Mouse (Mus musculus) frontal cortex, postnatal 10 days (tissue): ENCODE results near the gene Cpa2.

ENCODE experiments used
- DNase-seq, 2 experiments: peaks; one replicate each; pipeline ENCODE4 v3.0.0; 2022; ENCODE audit warnings: low spot score in 2 of 2, mixed read lengths in 1 of 2

Cpa2 gene

DNA sequence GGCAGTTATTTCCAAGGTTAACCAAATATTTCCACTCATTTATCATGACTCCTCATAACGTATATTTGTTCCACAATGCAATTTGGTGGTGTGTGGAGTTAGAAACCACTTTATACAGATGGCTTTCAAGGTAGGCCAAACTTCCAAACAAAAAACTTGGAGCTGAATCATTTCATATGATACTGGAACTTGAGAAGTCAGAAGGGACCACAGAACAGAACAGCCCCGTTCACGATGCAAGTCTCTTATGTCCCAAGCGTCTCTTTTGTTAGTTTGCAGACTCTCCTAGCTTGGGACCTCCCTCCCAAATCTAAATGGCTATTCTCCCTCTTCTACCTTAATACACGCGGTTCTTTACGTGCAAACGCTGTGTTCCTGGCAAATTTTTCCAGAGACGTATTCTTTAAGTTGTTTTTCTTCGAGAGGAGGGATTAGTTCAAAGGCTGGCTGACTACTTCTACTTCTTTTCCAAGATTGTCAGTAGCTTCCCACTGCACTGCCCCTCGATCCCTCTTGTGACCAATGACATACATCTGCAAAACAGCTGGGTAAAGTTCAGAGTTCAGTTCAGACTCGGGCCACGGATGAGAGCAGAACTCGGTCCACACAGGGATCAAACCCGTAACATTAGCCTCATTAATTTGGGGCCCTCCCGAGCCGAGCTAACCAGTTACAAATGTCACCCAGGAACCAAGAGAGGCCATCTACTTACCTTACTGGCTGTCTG lies 35.3 kb downstream of the Cpa2 start:
- DNase-seq = no peak

DNA sequence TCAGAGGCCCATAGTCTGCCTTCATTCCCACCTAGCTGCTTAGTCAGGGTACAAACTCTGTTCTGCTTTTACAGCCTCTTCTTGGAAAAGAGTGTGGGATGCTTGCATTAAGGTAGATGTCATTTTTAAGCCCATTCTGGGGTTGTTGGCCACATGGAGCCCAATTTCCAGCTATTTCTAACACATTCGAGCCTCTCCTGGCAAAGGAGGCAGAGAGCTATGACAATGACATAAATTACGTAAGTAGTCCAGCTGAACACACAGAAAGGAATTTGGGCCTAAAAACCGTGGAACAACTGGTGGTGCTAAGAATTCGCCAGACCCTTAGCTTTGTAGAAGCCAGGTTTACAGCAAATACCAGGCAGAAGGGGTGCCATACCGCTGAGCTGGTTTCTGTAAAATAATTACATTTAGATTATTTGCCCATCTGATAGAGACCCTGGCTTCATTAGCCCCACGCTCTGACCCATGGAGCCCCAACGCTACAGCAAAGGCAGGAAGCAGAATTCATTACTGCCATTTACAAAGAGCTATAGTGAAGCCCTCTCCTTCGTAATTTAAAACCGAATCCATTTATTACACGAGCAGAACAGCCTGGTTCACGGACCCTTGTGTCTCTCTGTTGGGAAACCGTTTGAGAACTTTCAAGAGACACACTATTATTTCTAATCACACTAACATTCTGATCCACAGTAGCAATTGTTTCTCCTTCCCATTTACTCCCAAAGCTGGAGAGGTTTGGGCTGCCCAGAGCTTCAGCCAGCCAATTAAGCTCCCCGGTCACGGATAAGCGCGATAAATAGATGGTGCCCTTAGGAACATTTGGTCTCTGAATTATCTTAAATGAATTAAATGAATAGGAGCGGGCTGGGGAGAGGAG lies 38.8 kb downstream of the Cpa2 start:
- DNase-seq = no peak

DNA sequence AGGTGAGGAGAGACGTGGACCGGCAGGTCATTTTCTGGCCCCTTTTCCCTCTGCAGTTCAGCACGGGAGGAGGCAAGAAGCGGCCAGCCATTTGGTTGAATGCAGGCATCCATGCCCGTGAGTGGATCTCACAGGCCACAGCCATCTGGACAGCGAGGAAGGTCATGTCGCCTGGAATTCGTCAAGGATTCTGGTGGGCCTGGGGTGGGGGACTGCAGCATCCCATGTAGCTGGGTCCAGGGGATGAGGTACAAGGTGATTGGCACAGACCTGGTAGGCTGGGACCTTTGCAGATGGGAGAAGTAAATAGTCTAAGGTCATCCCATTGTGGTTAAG lies 39.4 kb downstream of the Cpa2 start:
- DNase-seq = no peak

DNA sequence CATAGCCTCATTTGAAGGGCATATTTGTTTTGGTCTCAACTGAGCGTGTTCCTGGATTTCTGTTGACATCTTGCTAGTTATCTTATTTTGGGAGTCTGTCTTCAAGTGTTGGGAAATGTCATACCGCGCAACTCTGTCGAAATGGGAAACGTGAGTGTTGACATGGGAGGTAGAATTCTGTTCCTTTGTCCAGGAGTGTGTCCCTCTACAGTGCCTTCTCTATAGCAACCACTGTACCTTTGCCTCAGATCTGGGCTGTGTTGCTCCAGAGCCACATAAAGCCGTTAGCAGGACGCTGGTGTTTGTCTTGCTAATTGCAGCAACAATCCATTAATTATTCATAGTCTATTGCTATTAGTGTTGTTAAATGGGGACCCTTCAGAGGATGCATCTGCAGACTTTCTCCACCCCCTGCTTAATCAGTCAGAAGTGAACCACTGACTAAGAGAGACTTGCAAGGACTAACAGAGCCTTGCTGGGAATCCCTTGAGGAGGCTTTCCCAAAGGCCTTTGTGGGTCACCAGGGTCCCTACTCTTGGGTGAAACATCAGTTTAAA lies 45.6 kb downstream of the Cpa2 start:
- no peak for DNase-seq

DNA sequence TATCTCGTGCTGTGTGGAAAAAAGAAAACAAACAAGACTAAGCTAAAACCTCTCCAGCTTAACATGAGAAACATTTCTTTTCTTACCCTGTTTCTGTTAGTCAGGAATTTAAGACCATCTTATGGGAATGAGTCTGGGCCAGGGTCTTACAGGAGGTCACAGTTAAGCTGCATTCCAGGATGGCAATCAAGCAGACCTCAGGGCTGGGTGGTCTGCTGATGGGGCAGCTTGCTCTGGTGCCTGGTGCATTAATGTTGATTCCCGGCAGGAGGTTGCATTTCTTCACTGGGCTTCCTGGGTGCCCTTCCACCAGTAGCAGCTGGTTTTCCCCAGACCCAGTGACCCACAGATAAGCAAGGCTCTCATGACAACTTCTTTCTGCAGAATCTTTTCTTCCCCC lies 48.4 kb downstream of the Cpa2 start:
- no peak for DNase-seq

DNA sequence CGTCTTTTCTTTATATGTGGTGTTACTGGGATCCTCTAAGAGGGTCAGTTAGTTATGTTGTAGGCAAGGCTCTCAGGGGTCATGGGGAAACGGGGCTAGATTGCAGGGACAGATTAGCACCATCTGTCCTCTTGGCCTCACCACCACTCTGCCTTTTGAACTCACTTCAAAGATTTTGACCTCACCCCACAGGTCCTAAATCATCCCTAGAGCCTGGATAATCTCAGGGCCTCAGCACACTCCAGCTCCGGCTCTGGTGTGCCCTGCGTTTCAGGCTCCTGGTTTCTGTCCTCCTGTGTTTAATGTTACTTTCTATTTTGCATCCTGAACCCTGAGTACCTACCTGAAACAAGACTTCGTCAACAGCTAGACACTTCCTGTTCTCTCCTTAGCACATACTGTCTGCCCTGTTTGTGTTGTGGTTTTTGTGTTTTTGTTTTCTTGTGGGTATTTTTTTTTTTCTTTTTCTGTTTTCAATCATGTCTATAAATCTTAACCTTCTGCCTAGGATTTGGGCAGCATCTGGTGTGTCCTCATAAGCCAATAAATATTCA lies 50.5 kb downstream of the Cpa2 start:
- DNase-seq = no peak

DNA sequence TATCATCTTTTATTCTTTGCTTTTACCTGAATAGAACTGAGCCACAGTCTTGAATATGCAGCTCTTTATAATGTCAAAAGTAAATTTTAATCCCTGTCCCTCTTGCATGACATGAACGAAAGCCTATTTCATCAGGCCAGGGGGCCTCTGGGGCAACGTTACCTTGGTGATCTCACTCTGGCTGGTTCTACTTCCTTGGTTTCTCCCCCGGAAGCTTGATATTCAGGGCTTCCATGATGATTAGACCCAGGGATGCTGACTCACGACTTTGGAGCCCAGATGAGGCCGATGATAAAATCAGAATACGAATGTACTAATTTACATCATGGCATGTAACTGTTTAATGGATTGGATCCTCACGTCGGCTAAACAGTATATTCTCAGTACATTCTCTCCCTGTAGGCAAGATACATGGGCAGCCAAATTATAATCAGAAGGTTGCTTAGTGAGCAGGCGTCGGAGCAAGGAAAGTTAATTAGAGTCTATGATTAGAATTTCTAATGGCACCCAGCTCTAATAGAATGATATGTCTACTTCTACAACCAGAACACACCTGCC lies 51.1 kb downstream of the Cpa2 start:
- no peak for DNase-seq

DNA sequence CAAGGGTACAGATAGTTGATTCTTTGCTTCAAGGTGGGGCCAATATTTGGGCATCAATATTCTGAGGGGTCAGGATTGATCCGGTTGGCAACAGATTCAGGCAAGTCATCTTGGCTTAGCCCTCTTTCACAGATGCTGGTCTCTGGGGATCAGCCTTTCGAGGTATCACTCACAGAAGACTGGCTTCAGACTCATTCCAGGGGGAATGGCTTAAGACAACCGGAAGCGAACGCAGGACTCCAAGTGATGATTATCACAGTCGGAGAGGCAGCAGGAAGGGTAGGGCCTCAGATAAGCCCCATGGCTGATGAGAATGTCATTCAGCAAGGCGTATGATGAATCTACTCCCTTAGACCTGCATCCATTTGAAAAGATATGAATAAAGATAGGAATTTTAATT lies 53.0 kb downstream of the Cpa2 start:
- DNase-seq = no peak

DNA sequence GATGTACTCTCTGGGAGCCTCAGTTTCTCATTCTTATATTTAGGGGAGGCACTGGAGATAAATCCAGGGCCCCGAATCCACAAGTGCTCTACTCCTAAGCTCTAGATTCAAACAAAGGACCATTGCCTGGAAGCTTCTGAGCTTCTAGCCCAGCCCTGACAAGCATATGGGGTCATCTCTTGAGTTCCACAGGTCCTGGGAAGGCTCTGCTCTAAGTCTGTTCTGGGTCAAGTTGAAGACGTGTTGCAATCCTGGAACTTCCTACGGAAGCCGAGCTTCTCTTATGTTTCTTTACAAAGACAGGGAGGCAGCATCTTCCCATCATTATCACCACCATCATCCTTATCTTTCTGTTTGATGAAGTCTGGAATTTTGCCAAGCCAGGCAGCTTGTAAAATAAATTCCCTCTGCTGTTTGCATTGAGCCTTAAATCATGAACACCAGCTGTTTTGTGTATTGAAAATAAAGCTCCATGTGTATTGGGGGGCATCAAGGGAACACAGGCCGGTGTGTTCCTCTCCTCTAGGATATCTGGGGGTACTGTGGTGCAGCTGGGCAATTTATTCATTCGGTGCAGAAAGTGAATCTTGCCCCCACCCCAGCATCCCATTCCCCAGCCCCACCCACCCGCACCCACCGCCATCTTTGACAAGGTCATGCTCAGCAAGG lies 55.0 kb downstream of the Cpa2 start:
- no peak for DNase-seq

DNA sequence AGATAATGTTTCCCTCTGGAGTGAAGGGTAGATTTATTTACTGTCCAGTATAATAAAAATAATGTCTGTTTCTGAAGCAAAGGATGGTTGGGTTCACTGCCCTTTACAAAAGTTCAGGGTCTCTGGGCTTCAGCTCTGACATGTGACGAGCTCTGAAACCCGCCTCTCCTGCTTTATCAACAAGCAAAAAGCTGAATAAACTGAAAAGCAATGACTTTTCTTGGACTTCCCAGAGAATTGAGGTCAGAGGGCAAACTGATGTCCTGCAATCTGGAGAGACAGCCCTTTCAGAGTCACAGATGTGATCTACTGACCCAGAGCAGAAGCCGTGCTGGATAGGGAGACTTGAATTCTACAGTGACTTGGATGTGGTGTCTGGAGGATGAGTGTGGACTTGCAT lies 58.7 kb downstream of the Cpa2 start:
- DNase-seq = no peak

DNA sequence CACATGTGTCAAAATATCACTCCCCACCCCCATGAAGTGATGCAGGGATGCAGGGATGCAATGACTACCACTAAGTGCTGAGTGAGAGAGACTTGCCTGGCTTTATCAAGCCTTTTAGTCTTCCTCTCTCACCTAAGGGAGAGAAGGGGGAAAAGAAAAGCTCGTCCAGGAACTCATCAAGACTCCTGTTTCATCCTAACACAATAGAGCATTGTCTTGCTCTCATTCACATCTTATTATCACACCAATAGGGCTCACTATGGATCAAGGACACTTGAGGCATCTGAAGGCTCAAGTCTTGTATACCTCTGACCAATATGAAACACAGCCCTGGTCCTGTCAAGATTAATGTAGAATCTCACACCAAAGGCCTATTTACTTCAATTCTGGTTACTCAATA lies 59.6 kb downstream of the Cpa2 start:
- DNase-seq = no peak

DNA sequence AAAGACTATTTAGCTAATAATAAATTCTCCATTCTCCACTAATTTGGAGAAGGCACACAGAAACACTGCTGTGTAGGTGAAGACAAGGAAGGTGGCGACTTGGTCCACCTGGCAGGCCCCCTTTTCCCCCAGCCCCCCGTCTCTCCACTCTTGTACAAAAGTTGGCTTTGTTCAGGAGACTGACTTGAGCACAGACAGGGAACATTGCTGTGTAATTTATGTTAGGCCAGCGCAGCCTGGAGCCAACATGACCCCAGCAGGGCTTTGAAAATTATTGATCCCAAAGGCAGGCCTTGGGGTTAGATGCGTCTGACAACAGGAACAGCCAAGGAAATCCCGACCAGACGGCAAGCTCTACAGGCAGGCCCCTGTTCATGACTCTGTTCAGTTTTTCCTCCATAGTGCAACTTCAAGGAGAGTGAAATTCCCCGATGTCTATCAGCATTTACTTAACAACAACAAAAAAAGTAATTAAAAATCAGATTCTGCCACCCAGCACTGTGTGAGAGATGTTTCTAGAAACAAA lies 63.0 kb downstream of the Cpa2 start:
- DNase-seq = no peak

DNA sequence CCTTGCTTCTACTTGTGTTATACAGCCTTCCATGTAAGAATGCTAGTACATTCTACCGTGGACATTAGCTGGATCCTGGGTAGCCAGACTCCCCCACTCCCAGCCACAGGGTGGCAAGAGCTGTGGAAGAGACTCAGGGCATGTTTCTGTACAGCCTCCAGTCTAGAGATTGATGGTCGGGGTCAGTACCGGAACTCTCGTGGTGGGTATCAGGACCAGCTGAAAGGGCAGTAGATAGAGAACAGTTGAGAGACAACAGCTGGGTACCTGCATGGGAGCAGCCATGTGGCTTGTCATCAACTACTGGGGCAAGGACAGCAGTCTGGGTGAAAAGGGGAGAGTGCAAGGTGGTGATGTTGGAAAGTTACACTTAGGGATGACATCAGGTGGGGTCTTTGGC lies 63.7 kb downstream of the Cpa2 start:
- DNase-seq = no peak

DNA sequence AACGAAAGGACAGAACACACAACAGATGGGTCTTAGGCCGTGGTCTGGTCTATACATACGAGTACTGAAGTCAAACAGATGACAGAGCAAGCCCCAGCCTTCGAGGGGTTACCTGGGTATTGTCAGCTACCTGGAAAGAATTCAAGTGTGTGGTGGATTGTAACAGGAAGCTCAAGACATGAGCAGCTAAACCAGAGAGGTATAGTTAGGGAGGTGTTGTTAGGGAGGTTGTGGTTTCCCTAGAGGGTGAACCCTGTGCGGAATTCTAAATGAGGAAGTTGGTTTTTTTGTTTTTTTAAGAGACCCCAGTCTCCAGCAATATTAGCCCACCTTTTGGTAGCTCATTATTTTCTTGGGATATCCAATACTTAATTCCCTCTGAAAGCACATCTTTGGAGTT lies 64.3 kb downstream of the Cpa2 start:
- DNase-seq = no peak

DNA sequence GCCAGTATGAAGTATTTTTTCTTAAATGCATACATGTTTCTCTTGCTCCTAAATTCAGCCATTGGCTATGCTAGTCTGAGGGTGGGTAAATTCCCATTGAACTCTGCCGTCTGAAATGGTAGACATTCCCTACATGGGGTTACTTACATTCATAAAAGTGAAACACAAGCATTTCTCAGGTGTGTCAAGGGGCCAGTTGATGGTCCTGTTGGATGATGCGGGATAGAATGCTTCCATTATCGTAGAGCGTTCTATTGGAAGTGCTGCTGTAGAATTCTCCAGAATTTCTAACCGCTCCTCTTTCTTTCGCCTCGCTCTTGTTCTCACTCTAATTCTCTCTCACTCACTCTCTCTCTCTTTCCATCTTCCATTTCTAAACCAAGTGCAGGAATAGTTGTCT lies 69.3 kb downstream of the Cpa2 start, which contains the start of gene Cpa5:
Gene Cpa5, plus strand, starts transcription at position 301 of the 400 bp plus-strand sequence.
- DNase-seq = no peak

DNA sequence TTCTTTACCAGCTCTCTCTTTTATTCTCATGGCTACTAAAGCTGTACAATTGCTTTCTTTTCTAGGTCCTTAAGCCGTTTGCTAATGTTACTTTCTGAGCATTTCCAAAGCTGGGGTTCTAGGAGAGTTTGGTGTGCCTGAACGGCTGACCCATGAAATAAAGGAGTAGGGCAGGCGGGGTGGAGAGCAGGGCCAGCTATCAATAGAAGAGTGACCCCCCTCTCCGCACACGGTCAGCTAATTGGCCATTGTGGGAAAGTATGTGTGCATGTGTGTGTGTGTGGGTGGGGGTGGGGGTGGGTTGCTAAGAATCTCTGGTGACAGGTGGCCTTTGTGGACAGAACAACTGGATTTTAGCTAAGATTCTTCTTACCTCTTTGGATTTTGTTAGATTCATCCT lies 69.8 kb downstream of the Cpa2 start:
- DNase-seq = no peak
